Mouse (Mus musculus): ENCODE data around the gene Focad. TPM values are rescaled to one million over a fixed set of nuclear protein-coding genes. Genes with fewer than 3 reads are reported as not detected.

Gene Focad
- polyA plus RNA-seq, 1 experiment: 16.1 TPM

DNA sequence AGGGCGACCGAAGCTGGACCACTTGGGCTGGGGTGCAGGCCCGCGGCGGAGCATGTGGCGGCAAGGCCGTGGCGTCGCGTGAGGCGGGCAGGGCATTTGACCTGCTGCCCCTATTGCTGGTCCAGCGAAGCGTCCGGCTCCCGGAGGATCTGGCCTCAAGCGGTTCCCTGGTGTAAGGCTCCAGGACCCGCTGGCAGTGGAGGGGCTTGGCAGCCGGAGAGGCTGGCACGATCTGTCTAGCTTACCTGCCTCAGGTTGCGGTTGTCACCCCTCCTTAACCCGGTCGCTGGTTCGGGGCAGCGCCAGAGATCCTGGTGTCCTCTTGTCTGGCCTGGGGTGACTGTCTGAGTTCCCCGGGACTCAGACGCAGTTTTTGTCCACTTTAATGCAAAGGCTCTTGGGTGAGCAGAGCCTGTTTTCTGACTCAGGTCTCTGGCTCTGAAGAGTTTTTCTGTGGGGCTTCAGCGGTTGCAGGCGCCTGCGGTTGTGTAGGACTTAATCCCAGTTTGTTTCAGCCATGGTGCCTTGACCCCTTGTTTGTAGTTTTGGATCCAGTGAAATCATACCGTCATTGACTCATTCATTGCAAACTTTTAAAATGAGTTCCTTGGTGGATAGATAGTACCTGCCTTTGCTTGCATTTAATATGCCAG, 465 bp downstream of the Focad start:
- H3K27ac ChIP-seq (ENCODE audit: insufficient read depth, low read length): no peak overlapping the region
- no peak for TF ChIP-seq CTCF (IDR thresholded peaks at IDR 0.05; ENCODE audit: borderline replicate concordance, insufficient read depth, low read length)
- no peak for TF ChIP-seq POLR2A (IDR thresholded peaks at IDR 0.05; ENCODE audit: low read depth, low read length)

DNA sequence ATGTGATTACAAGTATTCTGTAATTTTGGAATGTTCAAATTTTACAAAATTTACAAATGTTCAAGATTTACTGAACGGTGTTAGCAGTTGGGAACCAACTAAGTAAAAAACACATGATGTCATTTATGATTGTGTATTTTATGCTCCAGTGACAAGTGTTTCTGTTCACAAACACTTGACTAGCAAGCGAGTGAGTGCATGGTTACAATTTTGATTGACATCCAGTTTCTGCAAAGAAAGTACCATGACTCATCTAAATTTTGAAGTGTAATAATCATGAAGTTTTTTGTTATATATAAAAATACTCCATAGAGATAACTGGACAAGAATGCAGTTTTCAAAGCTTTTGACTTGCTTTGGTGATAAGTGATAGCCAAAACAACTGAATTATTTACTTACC, 1.3 kb downstream of the Focad start:
- TF ChIP-seq POLR2A (IDR thresholded peaks at IDR 0.05; ENCODE audit: low read depth, low read length) (no peak), CTCF (IDR thresholded peaks at IDR 0.05; ENCODE audit: borderline replicate concordance, insufficient read depth, low read length) (no peak)
- Histone ChIP-seq H3K27ac (ENCODE audit: insufficient read depth, low read length) (no peak overlapping the region), H3K4me3 (ENCODE audit: insufficient read depth, low read length) (no peak overlapping the region), H3K4me1 (ENCODE audit: control insufficient read depth, insufficient read depth, low read length) (no peaks in the 10 kb centered on the region)

More for the DNA sequence above, 465 bp downstream of the Focad start:
- Histone ChIP-seq H3K4me1 (ENCODE audit: control insufficient read depth, insufficient read depth, low read length) (0 out of 2 replicates have a peak, but pooled peaks cover 4% of the 10 kb centered on the region), H3K4me3 (ENCODE audit: insufficient read depth, low read length) (peak overlapping the region; percentile 73)

DNA sequence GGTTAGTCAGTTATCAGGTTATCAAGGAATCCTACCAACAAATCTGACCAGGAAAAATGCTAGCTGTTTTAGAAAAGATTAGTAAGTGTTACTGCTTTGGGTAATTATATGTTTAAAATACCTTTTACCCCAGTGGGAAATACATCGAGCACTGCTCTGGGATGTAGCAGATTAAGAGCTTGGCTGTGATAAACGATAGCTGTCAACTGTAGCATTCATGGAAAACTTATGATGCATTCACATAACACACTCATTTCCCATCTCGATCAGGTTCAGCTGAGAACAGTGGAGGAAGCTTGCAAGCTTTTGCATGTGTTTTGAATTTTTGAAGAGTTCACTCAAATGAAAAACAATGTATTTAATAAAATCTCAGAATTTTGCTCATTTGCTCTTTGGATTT, 14.2 kb downstream of the Focad start:
- TF ChIP-seq CTCF (IDR thresholded peaks at IDR 0.05; ENCODE audit: borderline replicate concordance, insufficient read depth, low read length) (no peak), POLR2A (IDR thresholded peaks at IDR 0.05; ENCODE audit: low read depth, low read length) (no peak)
- H3K4me3 ChIP-seq (ENCODE audit: insufficient read depth, low read length): no peak overlapping the region
- H3K4me1 ChIP-seq (ENCODE audit: control insufficient read depth, insufficient read depth, low read length): no peaks in the 10 kb centered on the region
- H3K27ac ChIP-seq (ENCODE audit: insufficient read depth, low read length): no peak overlapping the region

DNA sequence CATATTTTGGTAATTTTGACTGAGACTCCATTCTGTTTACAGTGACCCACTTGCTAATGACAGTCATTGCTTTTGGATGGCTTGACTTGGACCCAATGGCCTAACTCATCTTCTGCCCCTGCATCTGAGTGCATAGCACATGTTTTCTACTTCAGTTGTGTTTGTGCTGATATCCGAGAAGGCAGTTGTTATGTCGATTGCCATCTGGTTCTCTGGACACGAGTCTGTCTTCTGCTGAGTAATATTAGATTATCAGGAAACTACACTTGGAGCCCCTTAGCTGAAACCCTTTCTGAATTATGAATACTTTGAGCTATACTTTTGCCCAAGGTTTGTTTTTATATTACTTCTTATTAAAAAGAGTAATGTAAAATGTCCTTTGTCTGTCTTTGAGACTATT, 22.9 kb downstream of the Focad start:
- TF ChIP-seq CTCF (IDR thresholded peaks at IDR 0.05; ENCODE audit: borderline replicate concordance, insufficient read depth, low read length) (no peak), POLR2A (IDR thresholded peaks at IDR 0.05; ENCODE audit: low read depth, low read length) (no peak)
- H3K27ac ChIP-seq (ENCODE audit: insufficient read depth, low read length): no peak overlapping the region
- H3K4me3 ChIP-seq (ENCODE audit: insufficient read depth, low read length): no peak overlapping the region
- peaks cover 4% of the 10 kb centered on the region for H3K4me1 ChIP-seq (ENCODE audit: control insufficient read depth, insufficient read depth, low read length)

DNA sequence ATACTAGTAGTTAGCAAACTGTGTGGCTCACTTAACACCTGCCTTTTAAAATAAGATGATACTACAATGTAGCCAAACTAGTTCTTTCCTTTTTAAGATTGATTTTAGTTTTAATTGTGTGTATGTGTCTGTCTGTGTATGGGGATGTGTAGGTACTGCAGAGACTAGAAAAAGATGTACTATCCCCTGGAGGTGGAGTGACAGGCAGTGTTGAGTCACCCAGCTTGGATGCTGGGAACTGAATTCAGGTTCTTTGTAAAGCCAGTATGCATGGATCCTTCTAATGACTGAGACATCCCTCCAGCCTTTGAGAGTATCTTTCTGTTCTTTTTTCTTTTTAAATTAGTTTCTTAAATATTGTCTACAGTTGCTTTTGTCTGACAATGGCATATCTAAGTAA, 23.5 kb downstream of the Focad start:
- no peak overlapping the region for H3K27ac ChIP-seq (ENCODE audit: insufficient read depth, low read length)
- peaks cover 4% of the 10 kb centered on the region for H3K4me1 ChIP-seq (ENCODE audit: control insufficient read depth, insufficient read depth, low read length)
- H3K4me3 ChIP-seq (ENCODE audit: insufficient read depth, low read length): no peak overlapping the region
- TF ChIP-seq CTCF (IDR thresholded peaks at IDR 0.05; ENCODE audit: borderline replicate concordance, insufficient read depth, low read length) (no peak), POLR2A (IDR thresholded peaks at IDR 0.05; ENCODE audit: low read depth, low read length) (no peak)

DNA sequence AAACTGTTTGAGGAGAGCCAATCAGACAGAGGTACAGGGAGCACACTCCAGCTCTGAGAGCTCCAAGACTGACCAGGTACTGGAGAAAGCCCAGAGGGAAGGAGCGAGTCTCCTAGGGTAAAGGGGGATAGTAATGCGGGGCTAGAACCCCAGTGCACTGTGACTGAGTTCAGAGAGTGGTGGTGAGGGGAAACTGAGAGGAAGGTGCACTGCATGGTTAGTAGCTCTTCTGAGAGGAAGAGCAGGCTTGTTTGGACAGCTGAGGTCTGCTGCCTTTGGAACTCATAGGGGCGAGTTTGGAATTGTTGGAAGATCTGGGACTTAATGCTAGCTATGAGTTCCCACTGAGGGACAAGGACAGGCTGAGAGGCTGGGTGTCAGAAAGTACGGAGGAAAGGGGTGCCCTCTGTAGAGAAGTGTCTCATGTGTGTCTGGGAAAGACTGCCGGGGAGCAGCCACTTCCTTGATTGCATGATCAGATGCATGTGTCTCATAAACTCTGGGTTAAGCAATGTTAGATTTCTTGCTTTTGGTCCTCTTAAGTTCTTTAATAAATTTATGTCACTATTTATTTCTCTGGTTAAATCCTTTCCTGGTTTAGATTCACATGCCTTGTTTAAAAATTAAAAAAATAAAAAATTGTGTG, 24.4 kb downstream of the Focad start:
- Histone ChIP-seq H3K4me1 (ENCODE audit: control insufficient read depth, insufficient read depth, low read length) (peaks cover 4% of the 10 kb centered on the region), H3K27ac (ENCODE audit: insufficient read depth, low read length) (no peak overlapping the region), H3K4me3 (ENCODE audit: insufficient read depth, low read length) (no peak overlapping the region)
- TF ChIP-seq CTCF (IDR thresholded peaks at IDR 0.05; ENCODE audit: borderline replicate concordance, insufficient read depth, low read length): no peak
- TF ChIP-seq POLR2A (IDR thresholded peaks at IDR 0.05; ENCODE audit: low read depth, low read length): no peak

DNA sequence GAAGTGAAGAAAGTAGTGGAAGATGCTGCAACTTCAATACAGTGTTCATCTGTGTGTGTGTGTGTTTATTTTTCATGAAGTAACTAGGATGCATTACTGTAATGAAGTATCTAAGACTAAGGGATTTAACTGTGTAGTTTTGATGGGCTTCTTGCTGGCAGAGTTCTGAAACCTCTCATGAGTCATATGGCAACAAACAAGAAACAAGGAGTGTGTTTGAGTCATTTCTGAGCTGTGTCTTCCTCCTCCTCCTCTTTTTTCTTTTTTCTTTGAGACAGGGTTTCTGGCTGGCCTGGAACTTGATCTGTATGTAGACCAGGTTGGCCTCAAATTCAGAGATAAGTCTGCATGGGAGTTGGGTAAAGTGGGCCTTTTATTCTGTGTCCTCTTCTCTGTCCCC, 25.7 kb downstream of the Focad start:
- Histone ChIP-seq H3K4me1 (ENCODE audit: control insufficient read depth, insufficient read depth, low read length) (peaks cover 4% of the 10 kb centered on the region), H3K27ac (ENCODE audit: insufficient read depth, low read length) (no peak overlapping the region), H3K4me3 (ENCODE audit: insufficient read depth, low read length) (no peak overlapping the region)
- TF ChIP-seq CTCF (IDR thresholded peaks at IDR 0.05; ENCODE audit: borderline replicate concordance, insufficient read depth, low read length) (no peak), POLR2A (IDR thresholded peaks at IDR 0.05; ENCODE audit: low read depth, low read length) (no peak)

DNA sequence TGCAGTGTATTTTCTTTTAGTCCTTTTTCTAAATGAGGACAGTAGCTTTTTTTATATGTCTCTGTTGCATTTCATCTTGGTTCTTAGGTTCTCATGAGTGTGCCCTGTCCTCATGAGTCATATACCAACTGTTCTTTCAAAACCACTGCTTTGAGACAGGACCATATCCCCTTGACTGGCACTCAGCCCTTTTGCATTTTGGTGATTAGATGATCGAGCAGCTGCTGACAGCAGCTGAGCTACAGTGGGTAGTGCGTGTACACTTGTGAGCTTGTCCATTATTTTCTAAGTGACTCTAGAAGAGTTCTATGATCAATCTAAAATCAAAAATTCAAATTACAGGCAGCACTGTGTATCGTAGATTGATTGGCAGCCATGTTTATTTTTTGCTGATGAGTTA, 28.0 kb downstream of the Focad start:
- TF ChIP-seq POLR2A (IDR thresholded peaks at IDR 0.05; ENCODE audit: low read depth, low read length): no peak
- no peak for TF ChIP-seq CTCF (IDR thresholded peaks at IDR 0.05; ENCODE audit: borderline replicate concordance, insufficient read depth, low read length)
- Histone ChIP-seq H3K4me1 (ENCODE audit: control insufficient read depth, insufficient read depth, low read length) (peaks cover 4% of the 10 kb centered on the region), H3K4me3 (ENCODE audit: insufficient read depth, low read length) (no peak overlapping the region), H3K27ac (ENCODE audit: insufficient read depth, low read length) (no peak overlapping the region)

DNA sequence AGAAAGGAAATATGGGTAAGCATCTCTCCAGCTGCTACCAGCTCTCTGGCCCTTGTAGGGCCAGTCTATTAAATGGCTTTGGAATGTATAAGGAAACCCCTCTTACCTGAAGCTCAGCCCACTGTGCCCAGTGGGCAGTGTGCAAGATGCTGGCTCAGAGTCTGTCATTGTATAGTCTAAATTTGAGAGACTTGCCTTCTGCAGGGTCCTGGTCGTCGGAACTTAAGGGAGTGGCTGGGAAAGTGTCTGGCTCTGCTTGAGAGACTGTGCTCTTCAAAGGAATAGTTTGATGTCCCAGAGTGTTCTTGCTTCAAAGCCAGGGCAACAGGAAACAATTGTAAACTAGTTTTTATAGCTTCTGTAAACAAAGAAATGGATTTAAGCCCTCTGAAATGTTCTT, 41.5 kb downstream of the Focad start:
- Histone ChIP-seq H3K4me3 (ENCODE audit: insufficient read depth, low read length) (no peak overlapping the region), H3K27ac (ENCODE audit: insufficient read depth, low read length) (no peak overlapping the region), H3K4me1 (ENCODE audit: control insufficient read depth, insufficient read depth, low read length) (no peaks in the 10 kb centered on the region)
- TF ChIP-seq POLR2A (IDR thresholded peaks at IDR 0.05; ENCODE audit: low read depth, low read length) (no peak), CTCF (IDR thresholded peaks at IDR 0.05; ENCODE audit: borderline replicate concordance, insufficient read depth, low read length) (no peak)

DNA sequence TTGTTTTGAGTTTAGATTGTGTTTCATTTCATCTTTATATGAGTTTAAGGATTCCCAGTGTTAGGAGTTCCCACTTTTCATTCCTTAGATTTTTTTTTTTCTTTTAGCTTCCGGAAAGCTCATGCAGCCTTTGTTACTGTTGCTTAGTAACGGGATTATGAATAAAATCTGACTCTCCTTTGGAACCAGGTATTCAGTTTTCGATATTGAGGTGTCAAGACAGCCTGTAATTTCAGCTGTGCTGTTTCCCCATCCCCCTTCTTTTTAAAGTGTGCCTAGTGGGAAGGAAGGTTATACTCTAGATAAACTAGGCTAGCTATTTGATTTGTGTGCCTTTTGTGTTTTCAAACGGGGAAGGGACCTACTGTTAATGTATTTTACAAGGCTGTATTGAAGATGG, 42.1 kb downstream of the Focad start:
- Histone ChIP-seq H3K27ac (ENCODE audit: insufficient read depth, low read length) (no peak overlapping the region), H3K4me3 (ENCODE audit: insufficient read depth, low read length) (no peak overlapping the region), H3K4me1 (ENCODE audit: control insufficient read depth, insufficient read depth, low read length) (no peaks in the 10 kb centered on the region)
- TF ChIP-seq POLR2A (IDR thresholded peaks at IDR 0.05; ENCODE audit: low read depth, low read length): no peak
- no peak for TF ChIP-seq CTCF (IDR thresholded peaks at IDR 0.05; ENCODE audit: borderline replicate concordance, insufficient read depth, low read length)

All from embryonic fibroblast, embryonic 13.5 days (primary cell).